Mouse (Mus musculus): Measurements from ENCODE around the gene Napsa.

Gene Napsa

DNA sequence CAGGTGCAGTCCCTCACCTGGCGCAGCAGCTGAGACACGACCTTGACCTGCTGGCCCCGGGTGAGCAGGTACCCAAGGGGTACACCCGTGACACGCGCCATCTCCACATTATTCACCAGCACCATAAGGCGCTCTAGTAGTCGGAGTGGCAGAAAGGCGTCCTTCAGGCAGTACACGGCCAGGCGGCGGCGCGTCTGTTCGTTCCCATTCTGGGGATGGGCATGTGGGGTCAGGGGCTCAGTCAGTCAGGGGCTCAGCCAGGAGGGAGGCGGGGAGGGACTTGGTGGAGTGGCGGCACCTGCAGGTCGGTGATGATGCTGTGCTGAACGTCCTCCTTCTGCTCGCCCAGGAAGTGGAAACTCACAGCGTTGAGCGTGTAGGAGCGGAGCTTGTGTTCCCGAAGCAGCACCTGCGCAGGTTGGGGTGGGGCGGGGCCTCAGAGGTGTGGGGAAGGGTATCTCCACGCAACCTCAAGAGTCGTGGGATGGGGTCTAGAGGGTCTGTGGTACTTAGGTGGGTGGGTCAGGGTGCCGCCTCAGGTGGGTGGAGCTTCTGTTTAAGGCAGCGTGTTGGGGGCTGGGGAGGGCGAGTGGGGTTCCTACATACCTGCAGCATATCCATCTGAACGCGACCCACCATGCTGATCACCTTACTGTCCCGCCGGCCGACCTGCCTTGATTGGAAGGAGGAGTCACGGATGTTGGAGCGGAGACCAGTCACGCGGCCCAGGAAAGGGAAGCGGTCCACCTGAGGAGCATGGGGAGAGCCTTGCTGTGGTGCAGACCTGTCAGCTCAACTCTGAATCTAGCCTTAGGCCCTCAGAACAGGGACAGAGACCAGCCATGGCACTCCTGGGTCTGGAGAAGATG is 33.2 kb upstream of the Napsa start:
- no peak for DNase-seq

DNA sequence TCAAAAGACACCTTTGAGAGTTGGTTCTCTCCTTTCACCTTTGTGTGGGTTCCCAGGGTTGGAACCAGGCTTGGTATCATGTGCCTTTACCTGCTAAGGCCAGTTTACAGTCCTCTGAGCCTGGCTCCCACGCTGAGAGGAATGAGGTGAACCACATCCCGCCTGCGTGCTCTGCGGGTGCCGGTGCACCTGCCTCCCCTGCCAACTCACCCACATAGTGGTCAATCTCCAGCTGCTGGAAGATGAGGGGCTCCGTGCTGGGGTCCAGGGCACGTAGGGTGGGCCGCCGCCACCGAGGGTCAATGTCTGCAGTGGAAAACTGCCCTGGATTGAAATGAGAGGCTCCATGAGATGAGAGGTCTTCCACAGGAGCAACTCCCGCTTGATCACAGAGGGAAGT is 29.6 kb upstream of the Napsa start:
- no peak for DNase-seq

DNA sequence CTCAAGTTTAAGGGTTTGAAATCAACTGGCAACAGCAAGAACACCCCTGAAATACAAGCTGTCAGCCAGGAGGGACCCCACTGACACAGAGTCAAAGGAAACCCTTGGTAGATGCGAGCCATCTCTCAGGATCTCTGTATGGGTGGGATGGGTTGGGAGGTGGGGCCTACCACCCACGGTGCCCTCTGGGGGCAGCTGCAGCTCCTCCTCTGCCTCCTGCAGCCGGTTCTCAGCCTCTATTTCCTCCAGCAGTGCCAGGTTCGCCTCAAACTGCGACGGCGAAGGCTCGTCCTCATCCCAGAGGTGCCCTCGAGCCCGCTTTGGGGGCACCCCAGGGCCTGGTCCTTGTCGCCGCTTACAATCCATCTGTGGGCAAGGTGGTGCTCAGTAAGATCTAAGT is 29.1 kb upstream of the Napsa start:
- DNase-seq: no peak

DNA sequence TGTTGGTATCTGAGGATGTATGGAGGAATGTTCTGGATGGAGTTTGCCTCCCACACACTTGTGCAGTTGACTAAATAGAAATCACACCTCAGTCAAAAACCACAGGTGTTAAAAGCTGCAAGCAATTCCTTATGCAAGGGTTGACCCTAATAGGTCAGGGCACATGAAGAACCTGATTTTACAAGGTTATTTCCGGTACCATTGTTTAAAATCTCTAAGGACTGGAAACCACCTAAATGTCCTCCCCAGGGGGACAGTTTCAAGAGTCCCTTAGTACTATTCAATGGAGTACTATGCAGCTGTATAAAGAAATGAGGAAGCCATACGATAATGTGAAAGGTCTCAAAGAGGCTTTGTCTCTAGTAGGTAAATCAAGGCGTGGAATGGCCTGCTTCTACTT is 25.9 kb upstream of the Napsa start:
- no peak for DNase-seq

DNA sequence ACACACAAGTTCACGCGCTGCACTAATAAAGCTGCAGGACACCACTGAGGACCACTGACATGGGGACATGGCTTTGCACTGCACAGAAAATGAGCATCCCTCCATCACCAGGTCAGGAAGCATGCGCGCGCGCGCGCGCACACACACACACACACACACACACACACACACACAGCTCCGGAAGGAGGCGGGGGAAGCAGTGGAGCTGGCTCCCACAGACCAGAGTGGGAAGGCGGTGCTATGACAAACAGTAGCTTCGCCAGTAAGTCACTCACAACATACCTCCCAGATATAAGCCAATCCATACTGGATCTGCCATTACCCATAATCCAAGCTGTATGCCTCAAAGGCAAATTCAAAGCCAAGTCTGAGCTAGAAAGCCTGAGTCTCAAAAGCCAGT is 25.1 kb upstream of the Napsa start:
- DNase-seq: no peak

- no peak for DNase-seq
Measured at GRCm38 (mm10) chr7:44547725-44548124, 24.5 kb upstream of the Napsa start.

- DNase-seq: peak; percentile 98
Measured at GRCm38 (mm10) chr7:44548497-44549087, 23.6 kb upstream of the Napsa start, which contains the start of gene Pold1. Gene Pold1 (minus strand): TSS chr7:44548849.

- no peak for DNase-seq
Measured at GRCm38 (mm10) chr7:44549621-44550408, 22.4 kb upstream of the Napsa start.

DNA sequence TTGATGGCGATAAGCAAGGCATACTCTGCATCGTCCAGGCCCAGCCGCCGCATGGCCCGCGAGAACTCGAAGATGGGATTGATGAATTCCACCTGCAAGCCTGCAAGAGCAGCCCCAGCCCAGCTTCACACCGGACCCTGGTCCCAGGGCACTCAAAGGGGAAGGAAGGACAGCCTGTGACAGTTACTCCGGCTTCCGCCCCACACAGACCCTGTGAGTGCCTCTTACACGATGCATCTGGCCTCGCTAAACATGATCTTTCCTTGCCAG is 21.8 kb upstream of the Napsa start:
- DNase-seq: no peak

- DNase-seq: no peak
Measured at GRCm38 (mm10) chr7:44551301-44551700, 20.9 kb upstream of the Napsa start.

GRCm38 (mm10) chr7:44551731-44552130 is 20.4 kb upstream of the Napsa start:
- no peak for DNase-seq

GRCm38 (mm10) chr7:44552141-44552908 is 19.9 kb upstream of the Napsa start:
- DNase-seq: no peak

- DNase-seq: peak; percentile 81
Measured at GRCm38 (mm10) chr7:44553196-44553764, 18.9 kb upstream of the Napsa start.

GRCm38 (mm10) chr7:44553826-44554225 is 18.4 kb upstream of the Napsa start, which contains the start of gene Nr1h2:
Gene Nr1h2 (minus strand): TSS chr7:44553951.
- peak; percentile 93 for DNase-seq

GRCm38 (mm10) chr7:44557629-44558028 is 14.6 kb upstream of the Napsa start:
- DNase-seq: no peak

GRCm38 (mm10) chr7:44560435-44561400 is 11.5 kb upstream of the Napsa start:
- DNase-seq: peak; percentile 88

DNA sequence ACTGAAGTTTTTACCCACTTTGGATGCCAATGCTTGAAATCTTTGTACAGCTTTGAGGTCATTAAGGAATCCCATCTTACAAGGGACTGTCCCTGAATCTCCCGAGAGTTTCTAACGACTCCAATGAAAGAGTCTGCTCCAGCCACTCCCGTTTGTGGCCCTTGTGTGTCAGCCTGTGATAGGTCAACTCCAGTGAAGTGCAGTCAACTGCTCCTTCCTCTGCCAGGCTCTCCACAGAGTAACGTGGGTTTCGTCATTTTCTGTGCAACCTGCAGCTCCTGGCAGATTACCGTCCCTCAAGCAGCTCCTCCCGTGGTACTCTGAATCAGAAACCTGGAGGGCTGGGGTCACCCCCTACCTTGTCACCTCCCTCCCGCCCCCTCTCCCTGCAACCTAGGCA is 8.9 kb upstream of the Napsa start:
- DNase-seq: no peak

- DNase-seq: no peak
Measured at GRCm38 (mm10) chr7:44564486-44564885, 7.7 kb upstream of the Napsa start.

DNA sequence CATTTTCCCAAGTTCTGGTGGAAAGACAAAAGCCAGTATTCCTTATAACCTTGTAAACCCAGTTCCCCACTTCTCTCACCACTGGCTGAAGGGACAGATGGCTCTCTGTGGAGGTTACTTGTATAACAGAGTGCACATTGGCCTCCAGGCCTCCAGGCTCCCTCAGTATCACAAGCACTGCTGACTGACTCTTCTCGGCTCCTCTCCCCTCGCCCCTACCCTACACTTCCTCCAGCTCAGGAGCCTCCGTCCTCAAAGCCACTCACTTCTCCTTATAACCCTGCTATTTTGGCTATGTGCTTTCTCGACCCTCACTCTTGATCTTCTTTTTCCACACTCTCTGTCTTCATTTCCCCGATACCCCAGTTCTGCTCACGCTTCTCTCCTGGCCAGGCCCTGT is 6.8 kb upstream of the Napsa start:
- DNase-seq: no peak

- no peak for DNase-seq
Measured at GRCm38 (mm10) chr7:44568803-44569202, 3.4 kb upstream of the Napsa start.

DNA sequence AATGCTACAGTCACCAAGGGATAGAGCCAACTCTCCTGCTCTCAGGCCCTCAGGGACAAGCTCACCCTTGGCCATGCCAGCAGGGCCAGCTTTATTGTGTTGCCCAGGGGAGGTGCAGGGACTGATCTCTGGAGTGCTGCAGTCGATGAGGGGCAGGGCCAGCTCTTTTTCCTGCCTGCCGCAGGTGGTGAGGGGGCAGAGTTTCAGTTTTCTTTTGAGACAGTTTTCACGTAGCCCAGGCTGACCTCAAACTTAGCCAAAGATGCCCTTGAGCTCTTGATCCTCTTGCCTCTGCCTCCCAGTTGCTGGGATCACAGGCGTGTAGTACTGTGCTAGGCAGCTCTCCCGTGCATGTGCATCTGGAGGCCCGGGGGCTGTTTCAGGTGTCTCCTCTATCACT is 1.2 kb upstream of the Napsa start:
- DNase-seq: no peak

Measured in right cerebral cortex, postnatal 4 days (tissue).